Mouse (Mus musculus) heart, embryonic 13.5 days (tissue): ENCODE measurements around the gene Ccdc120. TPM values are rescaled to one million over a fixed set of nuclear protein-coding genes. Genes with fewer than 3 reads are reported as not detected.
"Not testable (repeated sequence)": the region's sequence is repeated elsewhere in the genome, so short reads cannot be mapped to it uniquely, and the experiment has no call there.

Experiments used
- ATAC-seq: fragments of 200-750 bp; cut with Nextera tagmentation; 2 replicates; pipeline ENCODE4 v1.8.0; 2017; ENCODE audit warnings: moderate TSS enrichment; ENCODE audit not compliant: insufficient number of reproducible peaks, low FRiP score, low TSS enrichment; ENCODE audit errors: extremely low read depth
- H3K27ac ChIP-seq: fragments of 300-500 bp; sonication (generic); replicated peaks from 2 replicates; pipeline ENCODE4 v1.5.1; 2015; ENCODE audit warnings: moderate library complexity, mild to moderate bottlenecking, inconsistent platforms
- H3K27me3 ChIP-seq: fragments of 300-500 bp; sonication (generic); replicated peaks from 2 replicates; pipeline ENCODE4 v1.6.1; 2015; ENCODE audit warnings: mild to moderate bottlenecking, inconsistent platforms
- H3K36me3 ChIP-seq: fragments of 300-500 bp; sonication (generic); 2 replicates; pipeline ENCODE4 v1.6.1; 2015; ENCODE audit warnings: mild to moderate bottlenecking, inconsistent platforms
- H3K4me1 ChIP-seq: fragments of 300-500 bp; sonication (generic); 2 replicates; pipeline ENCODE4 v1.6.1; 2015; ENCODE audit warnings: inconsistent platforms
- H3K4me2 ChIP-seq: fragments of 300-500 bp; sonication (generic); 2 replicates; pipeline ENCODE4 v1.6.1; 2015; ENCODE audit warnings: inconsistent platforms, mild to moderate bottlenecking, moderate library complexity
- H3K4me3 ChIP-seq: fragments of 300-500 bp; sonication (generic); 2 replicates; pipeline ENCODE4 v1.5.1; 2015; ENCODE audit warnings: moderate library complexity, mild to moderate bottlenecking, inconsistent platforms
- H3K9ac ChIP-seq: fragments of 300-500 bp; sonication (generic); 2 replicates; pipeline ENCODE4 v1.6.1; 2015; ENCODE audit warnings: inconsistent platforms, mild to moderate bottlenecking, moderate library complexity
- H3K9me3 ChIP-seq: fragments of 300-500 bp; sonication (generic); 2 replicates; pipeline ENCODE4 v1.6.1; 2016; ENCODE audit warnings: inconsistent platforms
- WGBS: fragments of 180-500 bp; shearing (Covaris S2); methylation state at CpG from one replicate; pipeline ENCODE4 v1.1.7; 2015; ENCODE audit warnings: mixed read lengths; 5-methylcytosine and 5-hydroxymethylcytosine counted together
- polyA plus RNA-seq: library from polyadenylated mRNA; unstranded; fragments of >200 nt; fragmentation: Nextera tagmentation; extraction: Ambion mirVana; gene quantifications from 2 replicates; pipeline ENCODE4 v1.2.1, GENCODE M21; 2015

Ccdc120 gene
- polyA plus RNA-seq, 1 experiment from 2014 or later = 6.1 TPM

GRCm38 (mm10) chrX:7775501-7776205 lies 24.9 kb upstream of the Ccdc120 start:
- Histone ChIP-seq H3K4me2 (no peak overlapping the region), H3K36me3 (peaks cover 40% of the 10 kb centered on the region), H3K9ac (no peak overlapping the region), H3K4me1 (no peaks in the 10 kb centered on the region), H3K9me3 (no peaks in the 10 kb centered on the region), H3K4me3 (no peak overlapping the region), H3K27ac (no peak overlapping the region), H3K27me3 (no peaks in the 10 kb centered on the region)
- 72% methylated on average over 9 of the region's 9 CpGs for WGBS
- ATAC-seq = no peak

- 62% methylated on average over 2 of the region's 2 CpGs for WGBS
- H3K4me3 ChIP-seq = no peak overlapping the region
- H3K4me2 ChIP-seq = no peak overlapping the region
- H3K9ac ChIP-seq = no peak overlapping the region
- no peak for ATAC-seq
- no peaks in the 10 kb centered on the region for H3K4me1 ChIP-seq
- peaks cover 66% of the 10 kb centered on the region for H3K36me3 ChIP-seq
- H3K27ac ChIP-seq = no peak overlapping the region
- no peaks in the 10 kb centered on the region for H3K27me3 ChIP-seq
- H3K9me3 ChIP-seq = no peaks in the 10 kb centered on the region
Observed at GRCm38 (mm10) chrX:7772766-7773165, 22.1 kb upstream of the Ccdc120 start.

- Histone ChIP-seq H3K4me3 (no peak overlapping the region), H3K27me3 (no peaks in the 10 kb centered on the region), H3K4me1 (peaks cover 18% of the 10 kb centered on the region), H3K27ac (no peak overlapping the region), H3K36me3 (peaks cover 81% of the 10 kb centered on the region), H3K9ac (no peak overlapping the region), H3K4me2 (no peak overlapping the region), H3K9me3 (no peaks in the 10 kb centered on the region)
- ATAC-seq = no peak
- WGBS = 67% methylated on average over 7 of the region's 7 CpGs
Observed at GRCm38 (mm10) chrX:7769302-7770017, 18.8 kb upstream of the Ccdc120 start.

GRCm38 (mm10) chrX:7765764-7766163 lies 15.1 kb upstream of the Ccdc120 start:
- Histone ChIP-seq H3K4me1 (peaks cover 22% of the 10 kb centered on the region), H3K27ac (peak overlapping the region; percentile 73), H3K9me3 (no peaks in the 10 kb centered on the region), H3K27me3 (no peaks in the 10 kb centered on the region), H3K4me3 (peak overlapping the region; percentile 76), H3K9ac (peak overlapping the region; percentile 89), H3K4me2 (peak overlapping the region; percentile 75), H3K36me3 (peaks cover 44% of the 10 kb centered on the region)
- WGBS = 14% methylated on average over 11 of the region's 11 CpGs
- ATAC-seq = peak; percentile 35; the same call in 1 of the 2 replicates

- H3K27me3 ChIP-seq = no peaks in the 10 kb centered on the region
- 16% methylated on average over 13 of the region's 13 CpGs for WGBS
- H3K4me1 ChIP-seq = peaks cover 22% of the 10 kb centered on the region
- ATAC-seq = no peak
- H3K36me3 ChIP-seq = peaks cover 39% of the 10 kb centered on the region
- no peaks in the 10 kb centered on the region for H3K9me3 ChIP-seq
- peak overlapping the region; percentile 76 for H3K4me3 ChIP-seq
- peak overlapping the region; percentile 89 for H3K9ac ChIP-seq
- peak overlapping the region; percentile 73 for H3K27ac ChIP-seq
- H3K4me2 ChIP-seq = peak overlapping the region; percentile 75
Observed at GRCm38 (mm10) chrX:7765281-7765670, 14.6 kb upstream of the Ccdc120 start.

GRCm38 (mm10) chrX:7764657-7765280 lies 14.1 kb upstream of the Ccdc120 start:
- peak overlapping the region; percentile 76 for H3K4me3 ChIP-seq
- peak overlapping the region; percentile 75 for H3K4me2 ChIP-seq
- H3K36me3 ChIP-seq = peaks cover 34% of the 10 kb centered on the region
- no peaks in the 10 kb centered on the region for H3K9me3 ChIP-seq
- 14% methylated on average over 9 of the region's 9 CpGs for WGBS
- peak overlapping the region; percentile 89 for H3K9ac ChIP-seq
- ATAC-seq = no peak
- H3K4me1 ChIP-seq = peaks cover 22% of the 10 kb centered on the region
- peak overlapping the region; percentile 73 for H3K27ac ChIP-seq
- H3K27me3 ChIP-seq = no peaks in the 10 kb centered on the region

- peak overlapping the region; percentile 75 for H3K4me2 ChIP-seq
- 9% methylated on average over 22 of the region's 22 CpGs for WGBS
- H3K9ac ChIP-seq = peak overlapping the region; percentile 89
- H3K4me1 ChIP-seq = peaks cover 22% of the 10 kb centered on the region
- no peaks in the 10 kb centered on the region for H3K9me3 ChIP-seq
- peak overlapping the region; percentile 76 for H3K4me3 ChIP-seq
- peak overlapping the region; percentile 84 for H3K27ac ChIP-seq
- H3K27me3 ChIP-seq = no peaks in the 10 kb centered on the region
- ATAC-seq = no peak
- H3K36me3 ChIP-seq = peaks cover 27% of the 10 kb centered on the region
Observed at GRCm38 (mm10) chrX:7763631-7764393, 13.1 kb upstream of the Ccdc120 start.

- H3K36me3 ChIP-seq = peaks cover 18% of the 10 kb centered on the region
- peak; percentile 3; the same call in 1 of the 2 replicates for ATAC-seq
- peak overlapping the region; percentile 89 for H3K9ac ChIP-seq
- 11% methylated on average over 21 of the region's 21 CpGs for WGBS
- H3K4me1 ChIP-seq = peaks cover 22% of the 10 kb centered on the region
- peak overlapping the region; percentile 75 for H3K4me2 ChIP-seq
- H3K4me3 ChIP-seq = peak overlapping the region; percentile 76
- H3K27me3 ChIP-seq = no peaks in the 10 kb centered on the region
- no peaks in the 10 kb centered on the region for H3K9me3 ChIP-seq
- peak overlapping the region; percentile 84 for H3K27ac ChIP-seq
Observed at GRCm38 (mm10) chrX:7762921-7763197, 12.2 kb upstream of the Ccdc120 start.

GRCm38 (mm10) chrX:7762137-7762920 lies 11.6 kb upstream of the Ccdc120 start, which contains the start of gene Tfe3:
Gene Tfe3 (plus strand): TSS chrX:7762560.
- H3K4me2 ChIP-seq = peak within 1 kb of the TSS; percentile 75
- WGBS = 16% methylated on average over 38 of the region's 38 CpGs
- peak; percentile 92 for ATAC-seq
- H3K4me1 ChIP-seq = peaks cover 22% of the 10 kb centered on the region
- no peaks in the 10 kb centered on the region for H3K9me3 ChIP-seq
- no peaks in the 10 kb centered on the region for H3K27me3 ChIP-seq
- H3K36me3 ChIP-seq = peaks cover 13% of the 10 kb centered on the region
- H3K27ac ChIP-seq = peak within 1 kb of the TSS; percentile 84
- peak within 1 kb of the TSS; percentile 76 for H3K4me3 ChIP-seq
- peak within 1 kb of the TSS; percentile 89 for H3K9ac ChIP-seq

GRCm38 (mm10) chrX:7753627-7754026 lies 2.9 kb upstream of the Ccdc120 start:
- ATAC-seq, H3K4me3 ChIP-seq, H3K27ac ChIP-seq, H3K27me3 ChIP-seq, H3K9me3 ChIP-seq, H3K4me1 ChIP-seq, H3K9ac ChIP-seq, H3K4me2 ChIP-seq, H3K36me3 ChIP-seq: not testable (repeated sequence)
- 6% methylated on average over 3 of the region's 3 CpGs for WGBS
